Mouse (Mus musculus): ENCODE data around the gene Fem1b.
"Not testable (repeated sequence)": the region's sequence is repeated elsewhere in the genome, so short reads cannot be mapped to it uniquely, and the experiment has no call there.

Gene Fem1b

DNA sequence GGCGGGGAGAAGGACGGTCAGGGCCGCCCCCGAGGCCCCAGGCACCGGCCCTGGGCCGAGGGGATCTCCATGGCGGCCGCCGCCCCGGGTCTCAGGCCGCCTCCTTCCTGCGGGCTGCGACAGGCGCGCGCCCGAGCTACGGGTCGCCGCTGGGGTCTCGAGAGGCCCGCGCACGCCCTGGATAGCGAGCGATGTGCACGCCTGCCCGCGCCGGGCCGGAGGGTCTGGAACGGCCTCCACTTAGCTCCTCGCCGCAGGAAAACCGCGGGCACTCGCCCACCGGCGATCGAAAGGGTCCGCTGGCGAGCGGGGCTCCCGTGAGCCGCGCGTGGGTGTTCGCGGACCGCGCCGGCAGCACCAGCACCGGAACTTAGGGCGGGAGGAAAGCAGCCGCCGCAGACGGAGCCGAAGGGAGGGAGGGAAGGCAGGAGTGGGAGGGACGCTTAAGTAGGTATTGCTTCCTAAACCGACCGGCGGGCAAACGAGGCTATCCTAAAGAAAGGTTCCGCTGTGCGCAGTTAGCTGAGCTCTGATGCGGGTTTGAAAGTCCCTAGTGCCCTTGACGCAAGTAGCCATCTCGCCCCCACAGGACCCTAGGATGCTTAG, at the start of gene Fem1b:
Gene Fem1b, minus strand, starts transcription at position 419 of the 606 bp plus-strand sequence.
- peak; percentile 99 for DNase-seq (ENCODE audit: low read depth, low spot score)

DNA sequence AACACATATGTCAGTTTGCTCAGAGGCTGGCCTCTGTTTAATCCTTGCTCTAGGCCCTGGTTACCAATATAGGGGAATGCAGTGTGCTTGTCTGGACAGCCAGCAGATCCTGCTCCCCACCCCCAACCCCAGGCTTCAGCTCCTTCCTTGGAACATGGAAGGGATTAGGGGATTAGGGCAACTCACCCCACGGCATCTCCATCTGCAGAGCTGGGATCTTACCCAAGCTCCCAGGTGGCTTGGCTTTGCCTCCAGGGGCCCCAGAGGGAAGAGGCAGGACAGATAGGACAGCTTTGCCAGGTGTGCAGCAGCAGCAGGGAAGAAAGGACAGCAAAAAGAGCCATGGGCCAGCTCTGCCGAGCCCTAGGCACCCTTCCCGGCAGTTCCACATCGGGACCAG, 49.1 kb upstream of the Fem1b start:
- no peak for DNase-seq (ENCODE audit: low read depth, low spot score)

DNA sequence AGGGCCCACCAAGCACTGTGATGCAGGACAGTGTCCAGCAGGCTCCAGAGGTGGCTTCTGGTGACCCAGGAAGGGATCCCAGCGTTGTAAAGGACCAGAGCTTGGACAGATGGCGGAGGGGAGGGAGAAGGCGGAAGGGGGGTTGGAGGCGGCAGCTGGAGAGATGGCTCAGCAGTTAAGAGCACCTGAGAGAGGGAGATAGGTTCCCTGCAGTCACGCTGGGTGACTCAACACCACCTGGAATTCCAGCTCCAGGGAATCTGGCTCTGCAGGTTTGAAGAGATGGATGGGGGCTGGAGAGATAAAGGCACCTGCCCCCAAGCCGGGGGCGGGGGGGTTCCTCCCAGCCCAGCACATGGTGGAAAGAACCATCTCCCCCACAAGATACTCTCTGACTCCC, 48.4 kb upstream of the Fem1b start:
- DNase-seq (ENCODE audit: low read depth, low spot score): not testable (repeated sequence)

DNA sequence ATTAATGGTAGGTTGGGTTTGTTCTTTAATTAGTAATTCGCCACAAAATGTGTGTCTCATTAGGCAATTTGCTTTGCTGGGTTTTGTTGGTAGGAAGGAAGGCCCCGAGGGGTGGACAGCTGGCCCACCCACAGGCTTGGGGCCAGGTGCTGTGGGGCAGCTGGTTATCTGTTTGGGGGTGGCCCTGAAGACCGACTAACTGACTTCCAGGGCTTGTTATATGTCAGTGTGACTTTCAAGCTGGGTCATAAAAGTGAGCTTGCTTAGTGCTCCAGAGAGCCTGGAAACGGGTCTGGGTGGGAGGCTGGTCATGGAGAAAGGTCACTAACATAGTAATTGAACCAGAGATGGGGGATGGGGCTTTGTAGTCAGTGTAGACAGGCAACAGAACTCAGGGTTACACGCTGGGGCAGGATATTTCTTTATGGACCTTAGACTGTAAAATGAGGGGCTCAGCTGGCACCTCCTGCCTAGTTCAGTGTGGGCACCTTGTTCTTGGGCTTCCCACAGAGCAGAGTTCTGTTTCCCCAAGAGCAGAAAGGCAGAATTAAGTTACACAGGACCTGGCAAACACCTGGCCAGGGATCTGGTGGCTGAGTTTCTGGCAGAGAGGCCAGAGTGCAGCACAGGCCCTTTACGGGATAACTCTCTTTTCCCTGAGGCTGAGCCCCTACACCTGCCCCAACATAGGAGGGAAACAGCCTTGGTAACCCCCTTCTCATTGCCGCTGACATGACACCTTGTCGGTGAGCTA, 46.7 kb upstream of the Fem1b start:
- DNase-seq (ENCODE audit: low read depth, low spot score): no peak

DNA sequence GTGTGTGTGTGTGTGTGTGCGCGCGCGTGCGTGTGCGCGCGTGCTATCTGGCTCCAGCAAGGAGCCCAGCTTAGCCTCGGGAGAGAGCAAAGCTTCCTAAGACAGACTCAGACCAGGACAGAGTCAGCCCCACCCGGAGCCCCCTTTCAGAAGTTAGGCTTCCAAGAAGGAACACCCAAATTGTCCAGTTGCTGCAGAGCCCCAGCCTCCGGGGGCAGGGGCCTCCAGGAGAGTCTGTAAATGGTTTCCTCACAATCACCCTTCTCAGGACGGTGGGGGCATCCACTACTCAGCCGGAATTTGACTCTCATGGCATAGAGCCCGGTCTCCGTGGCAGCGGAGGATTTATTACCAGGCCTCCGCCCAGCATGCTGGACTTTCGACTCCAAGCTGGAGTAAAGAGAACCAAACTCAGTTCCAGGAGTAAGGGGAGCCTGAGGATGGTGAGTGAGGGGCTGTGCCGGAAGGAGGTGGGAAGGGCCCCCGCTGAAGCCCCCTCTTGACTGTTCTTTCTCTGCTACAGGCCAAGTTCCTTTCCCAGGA, 46.1 kb upstream of the Fem1b start, which contains the start of gene Calml4:
Gene Calml4, plus strand, starts transcription at position 362 of the 543 bp plus-strand sequence.
- no peak for DNase-seq (ENCODE audit: low read depth, low spot score)

DNA sequence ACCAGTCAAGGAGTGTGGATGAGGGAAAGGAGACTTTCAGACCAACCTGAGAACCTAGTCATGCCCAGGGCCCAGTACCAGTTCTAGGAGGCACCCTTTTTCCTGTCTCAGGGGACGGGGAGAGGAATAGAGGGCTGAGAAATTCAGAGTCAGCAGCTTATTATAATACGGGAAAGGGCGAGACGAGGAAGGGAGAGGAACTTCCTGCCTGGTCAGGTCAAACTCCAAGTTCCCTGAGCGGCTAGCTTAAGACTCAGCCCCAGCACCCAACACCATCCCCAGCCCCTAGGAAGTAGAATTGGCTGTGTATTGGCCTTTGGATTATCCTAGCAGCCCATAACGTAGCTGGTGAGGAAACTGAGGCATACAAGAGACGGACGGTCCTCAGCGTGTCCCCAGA, 45.5 kb upstream of the Fem1b start:
- DNase-seq (ENCODE audit: low read depth, low spot score): no peak

DNA sequence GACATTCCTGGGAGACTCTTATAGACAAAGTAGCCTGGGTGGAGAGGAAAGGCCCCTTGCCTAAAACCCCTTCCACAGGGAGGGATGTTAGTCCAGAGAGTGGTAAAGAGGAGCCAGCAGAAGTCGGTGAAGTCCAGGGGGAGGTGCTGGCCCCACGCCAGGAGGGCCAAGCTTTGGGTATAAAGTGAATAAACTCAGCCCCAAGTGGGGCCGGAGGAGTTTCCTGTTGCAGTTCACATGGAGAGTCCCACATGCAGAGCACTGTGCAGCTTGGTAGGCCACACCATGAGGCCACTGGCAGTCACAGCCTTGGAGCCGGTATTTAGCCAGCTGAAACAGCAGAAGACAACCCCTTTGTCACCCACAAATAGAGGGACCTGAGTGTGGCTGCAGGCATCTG, 42.7 kb upstream of the Fem1b start:
- no peak for DNase-seq (ENCODE audit: low read depth, low spot score)

DNA sequence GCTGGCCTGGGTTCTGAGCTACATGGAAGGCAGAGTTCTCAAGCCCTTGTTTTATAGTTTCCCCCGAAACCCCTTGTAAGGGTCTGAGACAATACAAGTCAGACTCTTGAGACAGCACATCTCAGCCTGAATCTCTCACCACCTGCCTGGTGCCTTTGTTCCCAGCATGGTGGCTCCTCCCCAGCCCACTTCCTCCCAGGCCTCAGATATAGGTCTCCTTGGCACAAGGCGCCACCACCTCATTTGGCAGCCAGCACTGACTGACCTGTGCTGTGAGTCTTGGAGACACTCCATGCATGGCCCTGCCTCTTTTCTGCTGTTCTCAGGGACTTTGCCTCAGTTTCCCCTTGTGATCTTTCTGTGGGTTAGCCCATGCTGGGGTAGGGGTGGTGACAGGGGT, 39.8 kb upstream of the Fem1b start:
- no peak for DNase-seq (ENCODE audit: low read depth, low spot score)

DNA sequence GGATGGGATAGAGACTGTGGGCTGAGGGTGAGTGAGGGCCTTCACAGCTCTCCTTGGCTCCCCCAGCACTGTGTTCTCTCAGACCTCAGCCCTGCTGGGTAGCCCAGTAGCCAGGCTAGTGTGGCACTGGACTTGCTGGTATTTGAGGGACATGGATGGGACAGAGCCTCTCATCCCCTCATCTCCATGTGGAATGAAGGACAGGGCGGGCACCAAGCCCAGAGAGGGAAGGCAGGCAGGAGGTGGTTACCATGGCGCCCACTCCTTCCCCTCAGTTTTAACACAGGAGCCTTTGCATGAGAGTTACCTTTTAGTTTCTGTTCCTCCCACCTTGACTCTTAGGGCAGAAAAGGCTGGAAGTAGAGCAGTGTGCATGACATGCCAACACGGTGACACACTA, 36.9 kb upstream of the Fem1b start:
- DNase-seq (ENCODE audit: low read depth, low spot score): peak; percentile 18

DNA sequence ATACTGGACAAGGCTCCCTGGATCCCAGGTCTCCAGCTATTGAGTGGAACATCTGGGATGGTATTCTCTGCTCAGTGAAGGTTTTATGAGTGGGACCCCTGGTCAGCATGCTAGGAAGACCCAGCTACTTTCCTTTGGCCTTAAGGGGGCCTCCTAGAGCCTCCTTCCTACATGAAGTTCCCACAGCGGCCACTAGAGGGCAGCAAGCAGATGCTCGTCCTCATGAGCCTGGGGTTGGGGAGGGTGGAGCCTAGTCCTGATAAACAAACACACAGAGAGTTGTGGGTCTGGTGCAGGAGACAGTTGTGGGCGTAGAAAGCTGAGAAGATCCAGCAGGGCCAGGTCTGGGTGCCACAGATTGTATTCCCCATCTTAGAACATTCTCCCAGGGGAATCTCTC, 36.0 kb upstream of the Fem1b start:
- DNase-seq (ENCODE audit: low read depth, low spot score): peak; percentile 94

DNA sequence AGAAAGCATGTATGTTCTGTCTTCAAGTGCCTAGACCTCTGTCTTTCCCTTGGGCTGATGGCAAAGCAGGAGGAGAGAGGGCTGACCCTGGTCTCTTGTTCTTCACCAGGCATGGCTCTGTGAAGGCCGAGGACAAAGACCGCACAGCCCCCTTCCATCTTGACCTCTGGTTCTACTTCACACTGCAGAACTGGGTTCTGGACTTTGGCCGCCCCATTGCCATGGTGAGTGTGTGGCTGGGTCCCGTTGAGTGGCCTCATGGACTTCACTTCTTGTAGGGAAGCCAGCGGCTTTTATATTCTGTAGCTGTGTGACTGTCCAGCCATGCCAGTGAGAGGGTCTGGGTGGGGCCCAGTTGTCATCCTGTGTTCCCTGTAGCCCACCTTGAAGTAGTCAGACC, 32.7 kb upstream of the Fem1b start:
- no peak for DNase-seq (ENCODE audit: low read depth, low spot score)

DNA sequence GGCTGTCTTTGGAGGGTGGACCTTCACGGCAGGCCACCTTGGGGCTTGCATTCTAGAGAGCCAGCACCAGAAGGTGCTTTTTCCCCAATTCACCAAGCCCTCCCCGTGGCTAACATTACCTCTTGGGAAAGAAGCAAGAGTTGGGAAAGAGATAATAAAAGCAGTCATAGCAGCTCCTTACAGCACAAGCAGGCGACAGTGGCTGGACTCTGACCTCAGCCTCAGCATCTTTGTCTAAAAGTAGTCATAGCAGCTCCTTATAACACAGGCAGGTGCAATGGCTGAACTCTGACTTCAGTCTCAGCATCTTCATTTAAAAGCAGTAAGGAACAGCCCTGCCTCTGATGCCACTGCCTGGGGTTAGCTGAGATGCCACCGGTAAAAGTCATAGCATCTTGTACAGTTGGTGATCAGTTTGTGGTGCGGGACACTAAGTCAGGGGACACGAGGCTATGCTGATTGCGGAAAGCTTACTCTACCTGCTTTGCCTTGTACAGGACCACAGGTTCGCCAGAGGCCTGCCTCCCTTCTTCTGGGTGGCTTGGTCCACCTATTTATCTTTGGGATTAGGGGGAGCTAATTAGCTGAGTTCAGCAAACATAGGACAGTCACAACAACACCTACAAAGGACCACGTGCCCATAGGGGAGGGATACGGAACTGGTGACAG, 31.8 kb upstream of the Fem1b start:
- no peak for DNase-seq (ENCODE audit: low read depth, low spot score)

DNA sequence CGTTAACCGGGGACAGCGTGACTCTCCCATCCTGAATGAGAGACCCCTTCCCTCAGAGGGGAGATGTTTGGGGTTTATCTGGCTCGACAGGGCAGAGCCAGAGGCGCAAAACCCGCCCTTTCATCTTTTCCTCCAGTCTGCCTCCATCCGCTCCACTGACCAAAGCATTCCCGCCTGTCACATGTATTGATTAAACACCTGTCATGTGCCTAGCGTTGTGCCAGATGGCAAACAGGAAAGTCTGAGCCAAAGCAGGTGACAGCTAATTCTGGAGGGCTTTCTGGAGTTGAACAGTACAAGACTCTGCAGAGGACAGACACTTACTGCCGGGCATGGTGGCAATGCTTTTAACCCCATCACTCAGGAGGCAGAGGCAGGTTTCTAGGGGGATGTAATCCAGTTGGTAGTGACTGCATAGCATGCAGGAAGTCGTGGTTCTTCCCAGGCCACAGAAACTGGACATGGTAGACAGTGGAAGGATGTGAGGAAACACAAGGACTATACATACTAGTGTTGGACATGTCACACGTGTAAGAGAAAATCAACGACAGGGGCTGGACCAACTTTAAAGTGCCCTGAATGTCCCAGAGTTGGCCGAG, 27.5 kb upstream of the Fem1b start:
- DNase-seq (ENCODE audit: low read depth, low spot score): peak; percentile 63

DNA sequence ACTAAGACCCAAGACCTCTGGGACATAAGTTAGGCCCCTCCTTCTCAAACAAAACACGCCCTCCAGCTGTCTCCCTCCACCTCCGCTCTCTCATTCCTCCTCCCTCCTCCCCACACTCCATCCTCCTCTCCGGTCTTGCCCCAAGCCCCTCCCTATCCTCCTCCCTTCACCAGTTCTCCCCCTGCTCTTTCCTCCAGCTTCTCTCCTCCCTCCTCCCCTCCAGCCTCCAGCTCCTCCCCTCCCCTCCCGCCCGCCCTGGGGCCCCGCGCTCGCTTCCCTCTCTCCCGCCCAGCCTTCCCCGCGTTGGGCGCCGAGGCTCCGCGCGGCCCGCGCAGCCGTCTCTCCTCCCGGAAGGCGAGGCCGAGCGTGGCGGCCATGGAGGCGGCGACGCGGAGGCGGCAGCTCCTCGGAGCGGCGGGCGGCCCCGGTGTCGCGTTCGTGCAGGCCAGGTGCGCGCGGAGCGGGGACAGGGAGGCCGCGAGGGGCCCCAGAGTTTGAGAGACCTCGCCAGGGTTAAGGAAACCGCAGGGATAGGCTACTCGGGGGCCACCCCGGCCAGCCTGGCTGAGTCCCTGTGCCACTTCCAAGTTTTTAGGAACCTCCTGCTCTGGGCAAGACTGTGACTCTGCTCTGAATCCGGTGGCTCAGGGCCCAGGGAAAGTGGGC, 26.9 kb upstream of the Fem1b start, which contains the start of gene Cln6:
Gene Cln6, plus strand, starts transcription at position 280 of the 666 bp plus-strand sequence.
- peak; percentile 97 for DNase-seq (ENCODE audit: low read depth, low spot score)

DNA sequence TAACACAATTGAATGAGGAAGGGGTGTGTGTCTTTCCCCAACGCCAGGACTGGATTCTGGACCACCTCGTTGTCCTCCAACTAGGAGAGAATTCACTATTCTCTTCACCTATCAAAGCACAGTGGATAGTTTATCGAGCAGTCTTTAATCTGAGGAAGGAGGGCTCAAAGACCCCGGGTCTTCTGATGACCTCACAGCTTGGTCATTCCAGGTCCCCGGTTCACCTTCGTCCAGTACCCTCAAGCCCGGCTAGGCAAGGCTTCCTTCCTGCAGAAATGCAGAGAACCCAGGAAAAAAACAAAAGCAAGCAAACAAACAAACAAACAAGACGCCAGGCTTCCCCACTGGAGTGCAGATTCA, 26.4 kb upstream of the Fem1b start:
- DNase-seq (ENCODE audit: low read depth, low spot score): no peak

DNA sequence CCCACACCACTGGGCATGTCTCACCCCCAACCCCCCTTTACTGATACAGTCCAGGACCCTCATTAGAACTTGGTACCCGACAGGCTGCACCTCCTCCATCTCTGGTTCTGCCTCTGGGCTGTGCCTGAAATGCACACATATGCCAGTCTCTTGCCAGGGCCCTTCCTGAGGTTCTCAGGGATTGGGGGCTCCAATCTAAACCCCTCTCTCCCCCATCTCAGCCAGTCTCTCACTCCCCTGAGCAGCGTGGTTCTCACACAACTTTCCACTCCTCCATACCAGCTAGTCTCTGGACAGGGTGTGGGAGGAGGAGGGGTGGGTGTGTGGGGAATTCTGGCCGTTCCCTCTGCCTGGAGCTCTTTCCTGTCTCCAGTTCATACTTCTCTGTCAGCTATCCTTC, 25.9 kb upstream of the Fem1b start:
- DNase-seq (ENCODE audit: low read depth, low spot score): no peak

DNA sequence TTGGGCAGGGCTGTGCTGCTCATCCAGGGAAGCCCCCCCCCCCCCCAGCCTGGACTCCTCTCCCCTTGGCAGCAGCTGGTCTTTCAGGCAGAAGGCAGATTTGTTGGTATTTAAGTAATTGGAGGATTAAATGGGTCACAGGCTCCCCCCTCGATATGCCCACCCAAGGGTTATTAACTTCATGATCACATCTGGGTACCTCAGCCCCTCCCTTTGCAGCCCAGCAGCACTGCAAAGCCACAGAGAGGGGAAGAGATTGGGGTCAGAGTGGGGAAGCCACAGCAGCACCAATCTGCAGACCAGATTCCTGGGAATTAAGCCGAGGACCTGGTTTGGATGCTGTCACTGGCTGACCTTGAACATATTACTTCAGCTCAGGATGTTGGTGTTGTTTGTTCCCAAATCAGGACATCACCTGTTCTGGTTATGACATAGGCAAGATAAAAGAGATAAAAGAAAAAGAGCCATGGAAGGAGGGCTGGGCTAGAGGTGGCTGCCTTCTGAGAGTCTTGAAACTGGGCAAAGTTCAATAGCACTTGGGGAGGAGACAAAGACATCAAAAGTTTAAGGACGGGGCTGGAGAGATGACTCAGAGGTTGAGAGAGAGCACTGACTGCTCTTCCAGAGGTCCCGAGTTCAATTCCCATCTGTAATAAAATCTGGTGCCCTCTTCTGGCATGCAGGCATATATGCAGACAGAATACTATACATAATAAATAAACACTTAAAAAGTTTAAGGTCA, 24.1 kb upstream of the Fem1b start:
- no peak for DNase-seq (ENCODE audit: low read depth, low spot score)

DNA sequence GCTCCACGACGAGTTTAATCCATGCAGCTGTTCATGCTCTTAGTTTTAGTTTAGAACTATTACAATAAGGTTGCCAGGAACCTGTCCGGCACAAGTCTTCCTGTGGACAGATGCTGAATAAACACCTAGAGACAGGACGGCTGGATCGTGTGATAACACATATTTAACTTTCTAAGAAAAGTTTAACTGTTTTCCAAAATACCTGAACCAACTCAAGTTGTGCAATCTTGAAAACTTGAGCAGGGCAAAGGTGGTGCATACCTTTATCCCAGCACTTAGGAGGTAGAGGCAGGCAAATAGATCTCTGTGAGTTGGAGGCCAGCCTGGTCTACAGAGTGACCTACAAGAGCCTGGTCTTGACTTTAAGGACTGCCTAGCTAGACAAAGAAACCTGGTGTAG, 23.2 kb upstream of the Fem1b start:
- no peak for DNase-seq (ENCODE audit: low read depth, low spot score)

DNA sequence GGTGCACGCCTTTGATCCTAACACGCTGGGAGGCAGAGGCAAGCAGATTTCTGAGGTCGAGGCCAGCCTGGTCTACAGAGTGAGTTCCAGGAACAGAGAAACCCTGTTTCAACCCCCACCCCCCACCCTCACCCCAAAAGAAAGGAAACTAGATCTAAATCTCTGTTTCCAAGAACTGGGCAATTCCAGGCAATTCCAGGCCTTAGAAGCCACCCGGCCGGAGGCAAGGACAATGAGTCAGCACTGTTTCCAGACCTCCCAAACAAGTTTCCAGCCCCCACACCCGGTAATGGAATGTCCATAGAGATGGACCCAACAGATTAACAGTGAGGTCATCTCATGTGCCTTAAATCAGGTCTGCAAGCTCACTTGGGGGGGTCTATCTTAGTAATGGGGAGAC, 18.1 kb upstream of the Fem1b start:
- DNase-seq (ENCODE audit: low read depth, low spot score): no peak

DNA sequence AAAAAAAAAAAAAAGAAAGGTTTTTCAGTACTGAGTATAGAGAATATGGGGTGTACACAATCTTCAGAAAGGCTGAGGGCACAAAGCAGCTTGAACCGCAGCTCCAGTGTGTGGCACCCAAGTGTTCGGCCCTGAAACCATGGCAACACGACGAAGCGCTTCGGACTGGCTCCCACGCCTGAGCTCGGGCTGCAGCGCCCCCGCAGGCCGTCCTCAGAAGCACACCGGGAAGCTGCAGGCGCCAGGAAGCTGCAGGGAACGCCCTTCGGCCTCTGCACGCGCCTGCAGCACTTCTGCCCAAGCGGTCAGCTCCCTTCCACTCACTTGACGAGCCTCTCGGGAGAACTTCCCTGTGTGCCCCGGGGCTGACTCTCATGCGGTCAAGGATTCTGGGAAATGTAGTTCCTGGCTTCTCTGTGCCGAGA, 16.9 kb upstream of the Fem1b start:
- DNase-seq (ENCODE audit: low read depth, low spot score): peak; percentile 99
